In the genomic region with DNA sequence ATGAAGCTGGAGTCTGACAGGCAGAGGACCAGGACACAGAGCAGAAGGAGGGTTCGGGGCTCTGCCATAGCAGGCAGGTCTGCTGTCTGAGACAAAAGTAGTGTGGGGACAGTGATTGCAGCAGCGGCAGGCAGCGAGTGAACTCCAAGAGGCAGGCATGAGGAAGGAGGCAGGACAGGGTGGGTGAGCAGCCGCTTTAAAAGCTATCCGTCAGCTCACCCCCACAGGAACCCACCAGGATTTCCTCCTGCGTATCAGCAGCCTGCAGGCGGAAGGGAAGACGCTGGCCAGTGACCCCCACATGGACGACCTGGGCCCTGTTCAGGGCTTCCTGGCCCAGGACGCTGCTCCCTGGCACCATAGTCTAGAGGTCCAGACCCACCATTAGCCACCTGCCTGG, we compare ENCODE assay signal across 10 mouse cellular contexts. TPM values are rescaled to one million over a fixed set of nuclear protein-coding genes. Genes with fewer than 3 reads are reported as not detected.
A peak's percentile ranks its signal among the peaks of the same experiment; 100 is the strongest.
DNase-seq lines count a peak whose midpoint lies in the region; ATAC-seq and TF ChIP-seq lines count a peak whose summit lies in the region.
"Had no signal": no experiment of that assay in that cellular context is flagged by ENCODE, and none has a peak within 500 bp of the region (broad histone marks: within the 10 kb centered on the region; RNA-seq: fewer than 3 reads in every experiment).

TSS of gene Stab1 (minus strand) at position 217 of the 400 bp plus-strand sequence.

- no peak for DNase-seq in spleen, adult 2 months (ENCODE audit: low read depth in 1 of 2, low spot score in 2 of 2)
- DNase-seq in spleen, adult 12 weeks (ENCODE audit: low spot score), result no peak
- no peak for DNase-seq in heart, embryonic 10.5 days (ENCODE audit: low spot score)
- DNase-seq in kidney, adult 9 months, result peak; percentile 56
- no peak for DNase-seq in B cell, adult 2 months
- no peak for DNase-seq in right cerebral cortex, postnatal 14 days

- peak within 1 kb of the TSS; percentile 34; the same call in 1 of the 2 replicates for H3K4me2 ChIP-seq in liver, embryonic 12.5 days

- no peaks in the 10 kb centered on the region for H3K27me3 ChIP-seq in spleen, adult 2 months (ENCODE audit: control insufficient read depth, insufficient read depth, low read length)
- H3K27me3 ChIP-seq in heart, embryonic 10.5 days (ENCODE audit: insufficient read depth, poor library complexity, severe bottlenecking), result no peaks in the 10 kb centered on the region
- H3K27me3 ChIP-seq in liver, embryonic 12.5 days (replicated peaks), result peaks cover 27% of the 10 kb centered on the region

- H3K27ac ChIP-seq in spleen, adult 2 months (ENCODE audit: insufficient read depth, low read length), result no peak within 1 kb of the TSS
- peak within 1 kb of the TSS; percentile 77 for H3K27ac ChIP-seq in heart, embryonic 10.5 days
- H3K27ac ChIP-seq in liver, embryonic 12.5 days, result peak within 1 kb of the TSS; percentile 34
- no peak within 1 kb of the TSS for H3K27ac ChIP-seq in olfactory bulb, adult 2 months (ENCODE audit: insufficient read depth, low read depth, low read length)

- no peak for TF ChIP-seq CTCF in spleen, adult 2 months (IDR thresholded peaks at IDR 0.05; ENCODE audit: extremely low read depth, insufficient read depth, insufficient read length, insufficient replicate concordance)
- no peak for TF ChIP-seq CTCF in olfactory bulb, adult 2 months (IDR thresholded peaks at IDR 0.05; ENCODE audit: insufficient read depth, low read depth, low read length)

- H3K9ac ChIP-seq in liver, embryonic 12.5 days, result 0 out of 2 replicates have a peak within 1 kb of the TSS, but pooled peaks have one; percentile 24

- no peak within 1 kb of the TSS for H3K4me3 ChIP-seq in spleen, adult 2 months (ENCODE audit: extremely low read depth, insufficient read depth, insufficient read length)
- peak within 1 kb of the TSS; percentile 47 for H3K4me3 ChIP-seq in heart, embryonic 10.5 days
- peak within 1 kb of the TSS; percentile 18 for H3K4me3 ChIP-seq in liver, embryonic 12.5 days
- H3K4me3 ChIP-seq in olfactory bulb, adult 2 months (ENCODE audit: insufficient read depth, low read depth, low read length), result peak within 1 kb of the TSS; percentile 4; the same call in 1 of the 2 replicates
- H3K4me3 ChIP-seq: myocyte had no signal

- WGBS in spleen, adult 2 months, result 19% methylated on average over 10 of the region's 10 CpGs
- WGBS in heart, embryonic 10.5 days, result 33% methylated on average over 10 of the region's 10 CpGs
- 9% methylated on average over 10 of the region's 10 CpGs for WGBS in liver, embryonic 12.5 days (ENCODE audit: insufficient replicate concordance)
- WGBS in olfactory bulb, adult 2 months, result 54% methylated on average over 10 of the region's 10 CpGs

- no peaks in the 10 kb centered on the region; the same call in 1 of the 2 replicates for H3K4me1 ChIP-seq in spleen, adult 2 months (ENCODE audit: control insufficient read depth, insufficient read depth, insufficient read length)
- H3K4me1 ChIP-seq in heart, embryonic 10.5 days, result peaks cover 47% of the 10 kb centered on the region
- peaks cover 63% of the 10 kb centered on the region for H3K4me1 ChIP-seq in liver, embryonic 12.5 days
- H3K4me1 ChIP-seq in olfactory bulb, adult 2 months (ENCODE audit: control insufficient read depth, insufficient read depth, low read length), result peaks cover 12% of the 10 kb centered on the region

- TF ChIP-seq POLR2A in spleen, adult 2 months (IDR thresholded peaks at IDR 0.05; ENCODE audit: low read depth, low read length), result no peak
- TF ChIP-seq POLR2A in olfactory bulb, adult 2 months (IDR thresholded peaks at IDR 0.05; ENCODE audit: insufficient read depth, low read depth, low read length), result no peak

- ATAC-seq in liver, embryonic 12.5 days, result no peak

- H3K9me3 ChIP-seq in heart, embryonic 10.5 days, result no peaks in the 10 kb centered on the region
- H3K9me3 ChIP-seq in liver, embryonic 12.5 days (replicated peaks), result no peaks in the 10 kb centered on the region
- H3K9me3 ChIP-seq: G1E had no signal

- peaks cover 25% of the 10 kb centered on the region for H3K36me3 ChIP-seq in spleen, adult 2 months (ENCODE audit: control insufficient read depth, insufficient read depth, low read length)
- H3K36me3 ChIP-seq in heart, embryonic 10.5 days, result peaks cover 42% of the 10 kb centered on the region
- peaks cover 33% of the 10 kb centered on the region for H3K36me3 ChIP-seq in liver, embryonic 12.5 days

RNA-seq across cellular contexts. Expression of gene Stab1, which starts in this region (rescaled TPM):
- polyA plus RNA-seq in spleen, adult 2 months (2012; rRNA removed), result 42.1 and 44.3 TPM in 2 replicates
- 28.9 and 30.2 TPM in 2 replicates for polyA plus RNA-seq in heart, embryonic 10.5 days (2016; fragmentation: Nextera tagmentation; extraction: Ambion mirVana)
- polyA plus RNA-seq in liver, embryonic 12.5 days (2016; fragmentation: Nextera tagmentation; extraction: Ambion mirVana), result 27.4 and 28.0 TPM in 2 replicates
- not detected in 2 replicates for polyA plus RNA-seq in olfactory bulb, adult 2 months (2012; ENCODE audit: insufficient read depth, insufficient read length, low replicate concordance, missing spikeins)
- polyA plus RNA-seq: G1E had no signal

Comparison
In these comparisons a context has a peak if more than half of its experiments do, and no peak if none do; other contexts are left out.
1. RNA of gene Stab1 (polyA plus RNA-seq): 42.1 to 44.3 TPM in spleen, adult 2 months, 28.9 to 30.2 TPM in heart, embryonic 10.5 days and 27.4 to 28.0 TPM in liver, embryonic 12.5 days; not detected in olfactory bulb, adult 2 months; every median in the first group is over 10 times any median in the second.
2. H3K27ac ChIP-seq: peak in heart, embryonic 10.5 days (single experiment) and liver, embryonic 12.5 days (single experiment); none in spleen, adult 2 months (single experiment) and olfactory bulb, adult 2 months (single experiment).